Mouse (Mus musculus): ENCODE results near the gene Mrpl48. TPM values are rescaled to one million over a fixed set of nuclear protein-coding genes. Genes with fewer than 3 reads are reported as not detected.

Gene Mrpl48
- polyA plus RNA-seq, 1 experiment from 2014 or later, result 94.8 TPM

DNA sequence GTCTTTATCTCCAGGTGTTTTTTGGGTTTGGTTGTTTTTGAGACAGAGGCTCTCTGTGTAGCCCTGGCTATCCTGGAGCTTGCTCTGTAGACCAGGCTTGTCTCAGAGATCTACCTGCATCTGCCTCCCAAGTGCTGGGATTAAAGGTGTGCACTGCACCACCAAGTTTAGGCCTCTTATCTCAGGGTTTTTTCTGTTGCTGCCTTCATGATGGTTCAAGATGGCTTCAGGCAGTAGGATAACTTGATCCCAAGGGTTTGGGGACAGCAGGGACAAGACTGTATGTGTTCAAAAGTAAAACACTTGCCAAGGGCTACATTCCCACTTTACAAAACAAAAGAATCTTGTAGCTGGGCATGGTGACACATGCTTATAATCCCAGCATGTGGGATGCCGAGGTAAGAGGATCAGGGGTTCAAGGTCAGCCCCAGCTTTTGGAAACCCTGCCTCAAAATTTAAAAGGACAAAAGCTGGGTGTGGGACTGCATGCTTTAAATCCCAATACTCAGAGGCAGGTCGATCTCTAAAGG lies 106.2 kb downstream of the Mrpl48 start:
- H3K36me3 ChIP-seq (ENCODE audit: control insufficient read depth, insufficient read depth, low read length), result peaks cover 28% of the 10 kb centered on the region
- ATAC-seq (ENCODE audit: insufficient number of reproducible peaks, insufficient read depth, low FRiP score, low read depth), result no peak
- no peaks in the 10 kb centered on the region for H3K9me3 ChIP-seq (ENCODE audit: control insufficient read depth, low read depth, low read length)
- H3K4me1 ChIP-seq (ENCODE audit: control insufficient read depth, insufficient read depth, low read length), result peaks cover under 1% of the 10 kb centered on the region; the same call in 1 of the 2 replicates
- no peak overlapping the region for H3K4me3 ChIP-seq (ENCODE audit: low read depth, low read length)
- H3K27ac ChIP-seq (ENCODE audit: low read length), result no peak overlapping the region
- no peak overlapping the region for H3K9ac ChIP-seq (replicated peaks; ENCODE audit: low read depth, low read length)
- WGBS, result 50% methylated on average over 2 of the region's 2 CpGs
- H3K4me2 ChIP-seq (replicated peaks; ENCODE audit: low read depth, low read length), result no peak overlapping the region
- H3K27me3 ChIP-seq (ENCODE audit: control insufficient read depth, insufficient read depth, low read length), result no peaks in the 10 kb centered on the region

- Histone ChIP-seq H3K9ac (replicated peaks; ENCODE audit: low read depth, low read length) (no peak overlapping the region), H3K27me3 (ENCODE audit: control insufficient read depth, insufficient read depth, low read length) (no peaks in the 10 kb centered on the region), H3K36me3 (ENCODE audit: control insufficient read depth, insufficient read depth, low read length) (peaks cover 31% of the 10 kb centered on the region), H3K4me2 (replicated peaks; ENCODE audit: low read depth, low read length) (no peak overlapping the region), H3K9me3 (ENCODE audit: control insufficient read depth, low read depth, low read length) (no peaks in the 10 kb centered on the region), H3K4me1 (ENCODE audit: control insufficient read depth, insufficient read depth, low read length) (peaks cover 7% of the 10 kb centered on the region), H3K27ac (ENCODE audit: low read length) (no peak overlapping the region), H3K4me3 (ENCODE audit: low read depth, low read length) (no peak overlapping the region)
- ATAC-seq (ENCODE audit: insufficient number of reproducible peaks, insufficient read depth, low FRiP score, low read depth), result no peak
- 64% methylated on average over 6 of the region's 6 CpGs for WGBS
Observed at GRCm38 (mm10) chr7:100501027-100501843, 106.9 kb downstream of the Mrpl48 start.

- H3K9me3 ChIP-seq (ENCODE audit: control insufficient read depth, low read depth, low read length), result no peaks in the 10 kb centered on the region
- H3K4me3 ChIP-seq (ENCODE audit: low read depth, low read length), result no peak overlapping the region
- 65% methylated on average over 16 of the region's 16 CpGs for WGBS
- H3K9ac ChIP-seq (replicated peaks; ENCODE audit: low read depth, low read length), result no peak overlapping the region
- peaks cover 31% of the 10 kb centered on the region for H3K36me3 ChIP-seq (ENCODE audit: control insufficient read depth, insufficient read depth, low read length)
- peaks cover 11% of the 10 kb centered on the region for H3K4me1 ChIP-seq (ENCODE audit: control insufficient read depth, insufficient read depth, low read length)
- no peak for ATAC-seq (ENCODE audit: insufficient number of reproducible peaks, insufficient read depth, low FRiP score, low read depth)
- H3K27me3 ChIP-seq (ENCODE audit: control insufficient read depth, insufficient read depth, low read length), result no peaks in the 10 kb centered on the region
- H3K27ac ChIP-seq (ENCODE audit: low read length), result no peak overlapping the region
- no peak overlapping the region for H3K4me2 ChIP-seq (replicated peaks; ENCODE audit: low read depth, low read length)
Observed at GRCm38 (mm10) chr7:100500276-100500977, 107.7 kb downstream of the Mrpl48 start.

- ATAC-seq (ENCODE audit: insufficient number of reproducible peaks, insufficient read depth, low FRiP score, low read depth), result no peak
- H3K27ac ChIP-seq (ENCODE audit: low read length), result no peak overlapping the region
- no peaks in the 10 kb centered on the region for H3K27me3 ChIP-seq (ENCODE audit: control insufficient read depth, insufficient read depth, low read length)
- H3K4me3 ChIP-seq (ENCODE audit: low read depth, low read length), result no peak overlapping the region
- H3K4me1 ChIP-seq (ENCODE audit: control insufficient read depth, insufficient read depth, low read length), result peaks cover 21% of the 10 kb centered on the region
- H3K9ac ChIP-seq (replicated peaks; ENCODE audit: low read depth, low read length), result no peak overlapping the region
- H3K4me2 ChIP-seq (replicated peaks; ENCODE audit: low read depth, low read length), result no peak overlapping the region
- no peaks in the 10 kb centered on the region for H3K9me3 ChIP-seq (ENCODE audit: control insufficient read depth, low read depth, low read length)
- H3K36me3 ChIP-seq (ENCODE audit: control insufficient read depth, insufficient read depth, low read length), result peaks cover 31% of the 10 kb centered on the region
Observed at GRCm38 (mm10) chr7:100499465-100499864, 108.6 kb downstream of the Mrpl48 start.

- Histone ChIP-seq H3K4me1 (ENCODE audit: control insufficient read depth, insufficient read depth, low read length) (peaks cover 32% of the 10 kb centered on the region), H3K36me3 (ENCODE audit: control insufficient read depth, insufficient read depth, low read length) (peaks cover 31% of the 10 kb centered on the region), H3K4me3 (ENCODE audit: low read depth, low read length) (no peak overlapping the region), H3K9ac (replicated peaks; ENCODE audit: low read depth, low read length) (no peak overlapping the region), H3K27me3 (ENCODE audit: control insufficient read depth, insufficient read depth, low read length) (no peaks in the 10 kb centered on the region), H3K4me2 (replicated peaks; ENCODE audit: low read depth, low read length) (no peak overlapping the region), H3K27ac (ENCODE audit: low read length) (no peak overlapping the region), H3K9me3 (ENCODE audit: control insufficient read depth, low read depth, low read length) (no peaks in the 10 kb centered on the region)
- WGBS, result 91% methylated on average over 13 of the region's 13 CpGs
- ATAC-seq (ENCODE audit: insufficient number of reproducible peaks, insufficient read depth, low FRiP score, low read depth), result no peak
Observed at GRCm38 (mm10) chr7:100497982-100498381, 110.1 kb downstream of the Mrpl48 start.

DNA sequence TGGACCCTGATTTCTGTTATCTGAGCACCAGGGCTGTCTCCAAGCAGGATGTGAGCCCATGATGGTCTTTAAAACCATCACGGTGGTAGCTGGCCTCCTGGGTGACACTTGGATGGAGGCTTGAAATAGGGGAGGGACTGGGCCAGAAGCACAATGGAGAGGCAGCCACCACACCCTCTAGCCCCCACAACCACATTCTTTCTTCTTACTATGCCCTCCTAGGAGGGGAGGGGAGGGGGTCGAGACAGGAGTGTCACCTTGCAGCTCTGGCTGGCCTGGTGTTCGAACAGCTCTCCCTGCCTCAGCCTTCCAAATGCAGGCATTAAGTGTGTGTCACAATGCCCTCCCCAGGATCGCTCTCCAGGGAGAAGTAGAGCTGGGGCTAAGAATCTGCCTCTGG lies 110.7 kb downstream of the Mrpl48 start:
- no peak for ATAC-seq (ENCODE audit: insufficient number of reproducible peaks, insufficient read depth, low FRiP score, low read depth)
- Histone ChIP-seq H3K4me3 (ENCODE audit: low read depth, low read length) (no peak overlapping the region), H3K9ac (replicated peaks; ENCODE audit: low read depth, low read length) (no peak overlapping the region), H3K36me3 (ENCODE audit: control insufficient read depth, insufficient read depth, low read length) (peaks cover 31% of the 10 kb centered on the region), H3K27me3 (ENCODE audit: control insufficient read depth, insufficient read depth, low read length) (no peaks in the 10 kb centered on the region), H3K27ac (ENCODE audit: low read length) (no peak overlapping the region), H3K4me2 (replicated peaks; ENCODE audit: low read depth, low read length) (no peak overlapping the region), H3K4me1 (ENCODE audit: control insufficient read depth, insufficient read depth, low read length) (peaks cover 32% of the 10 kb centered on the region), H3K9me3 (ENCODE audit: control insufficient read depth, low read depth, low read length) (no peaks in the 10 kb centered on the region)
- WGBS, result 71% methylated on average over 4 of the region's 4 CpGs

DNA sequence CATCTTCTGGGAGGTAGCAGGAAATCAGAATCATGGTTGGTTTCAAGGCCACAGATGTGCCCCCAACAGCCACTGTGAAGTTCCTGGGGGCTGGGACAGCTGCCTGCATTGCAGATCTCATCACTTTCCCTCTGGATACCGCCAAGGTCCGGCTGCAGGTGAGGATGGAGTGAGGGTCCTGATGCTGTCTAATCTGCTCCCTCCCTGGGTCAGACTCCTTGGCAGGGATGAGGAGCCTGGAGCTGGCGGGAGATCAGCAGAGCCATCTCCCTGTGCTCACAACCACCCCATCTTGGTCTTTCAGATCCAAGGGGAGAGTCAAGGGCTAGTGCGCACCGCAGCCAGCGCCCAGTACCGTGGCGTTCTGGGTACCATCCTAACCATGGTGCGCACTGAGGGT lies 111.3 kb downstream of the Mrpl48 start:
- WGBS, result 95% methylated on average over 9 of the region's 9 CpGs
- Histone ChIP-seq H3K9me3 (ENCODE audit: control insufficient read depth, low read depth, low read length) (no peaks in the 10 kb centered on the region), H3K27me3 (ENCODE audit: control insufficient read depth, insufficient read depth, low read length) (no peaks in the 10 kb centered on the region), H3K4me2 (replicated peaks; ENCODE audit: low read depth, low read length) (no peak overlapping the region), H3K27ac (ENCODE audit: low read length) (0 out of 2 replicates have a peak overlapping the region, but pooled peaks have one; percentile 67), H3K4me3 (ENCODE audit: low read depth, low read length) (no peak overlapping the region), H3K9ac (replicated peaks; ENCODE audit: low read depth, low read length) (no peak overlapping the region), H3K4me1 (ENCODE audit: control insufficient read depth, insufficient read depth, low read length) (peaks cover 32% of the 10 kb centered on the region), H3K36me3 (ENCODE audit: control insufficient read depth, insufficient read depth, low read length) (peaks cover 31% of the 10 kb centered on the region)
- no peak for ATAC-seq (ENCODE audit: insufficient number of reproducible peaks, insufficient read depth, low FRiP score, low read depth)

DNA sequence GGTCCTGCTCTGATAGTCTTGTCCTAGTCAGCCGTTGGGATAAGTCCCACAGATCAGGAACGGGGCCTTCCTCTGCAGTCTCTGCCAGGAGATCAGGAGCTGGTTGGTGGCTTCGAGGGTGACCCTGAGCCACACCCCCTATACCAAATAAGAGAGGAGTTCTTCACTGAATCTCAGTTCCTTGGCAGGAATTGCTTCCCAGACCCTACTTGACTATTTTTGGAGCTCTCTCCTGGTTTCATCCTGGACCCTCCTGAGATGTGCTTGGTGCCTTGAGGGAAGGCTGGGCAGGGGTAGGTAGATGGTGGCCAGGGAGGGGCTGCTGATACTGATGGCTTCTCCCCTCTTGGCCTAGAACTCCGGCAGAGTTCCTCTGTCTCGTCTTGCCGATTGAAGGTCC lies 111.7 kb downstream of the Mrpl48 start:
- peaks cover 32% of the 10 kb centered on the region for H3K4me1 ChIP-seq (ENCODE audit: control insufficient read depth, insufficient read depth, low read length)
- peak overlapping the region; percentile 12; the same call in 1 of the 2 replicates for H3K4me3 ChIP-seq (ENCODE audit: low read depth, low read length)
- no peak for ATAC-seq (ENCODE audit: insufficient number of reproducible peaks, insufficient read depth, low FRiP score, low read depth)
- H3K27ac ChIP-seq (ENCODE audit: low read length), result peak overlapping the region; percentile 67; the same call in 1 of the 2 replicates
- 0 out of 2 replicates have a peak overlapping the region, but pooled peaks have one; percentile 25 for H3K9ac ChIP-seq (replicated peaks; ENCODE audit: low read depth, low read length)
- H3K36me3 ChIP-seq (ENCODE audit: control insufficient read depth, insufficient read depth, low read length), result peaks cover 31% of the 10 kb centered on the region
- H3K9me3 ChIP-seq (ENCODE audit: control insufficient read depth, low read depth, low read length), result no peaks in the 10 kb centered on the region
- WGBS, result 64% methylated on average over 6 of the region's 6 CpGs
- H3K4me2 ChIP-seq (replicated peaks; ENCODE audit: low read depth, low read length), result peak overlapping the region; percentile 89
- no peaks in the 10 kb centered on the region for H3K27me3 ChIP-seq (ENCODE audit: control insufficient read depth, insufficient read depth, low read length)
